Mouse (Mus musculus) testis, adult 2 months (tissue): ENCODE measurements at regions not wholly inside any gene's neighbourhood (a gene's known extent, or its start where the extent isn't known, plus 50 kb on each side); places are given as distances from the start of the nearest gene placed in this dataset.

ENCODE experiments used
- CTCF ChIP-seq: fragments of 200-500 bp; IDR thresholded peaks from 2 replicates; pipeline ENCODE4 v1.5.1; 2012; ENCODE audit warnings: low read depth, mild to moderate bottlenecking, inconsistent platforms, low read length, moderate library complexity; ENCODE audit not compliant: control insufficient read depth, insufficient read depth, insufficient replicate concordance
- POLR2A ChIP-seq: fragments of 200-500 bp; IDR thresholded peaks from 2 replicates; pipeline ENCODE4 v1.6.1; 2012; ENCODE audit warnings: low read depth, mild to moderate bottlenecking, inconsistent platforms, low read length, moderate library complexity; ENCODE audit not compliant: control insufficient read depth

DNA sequence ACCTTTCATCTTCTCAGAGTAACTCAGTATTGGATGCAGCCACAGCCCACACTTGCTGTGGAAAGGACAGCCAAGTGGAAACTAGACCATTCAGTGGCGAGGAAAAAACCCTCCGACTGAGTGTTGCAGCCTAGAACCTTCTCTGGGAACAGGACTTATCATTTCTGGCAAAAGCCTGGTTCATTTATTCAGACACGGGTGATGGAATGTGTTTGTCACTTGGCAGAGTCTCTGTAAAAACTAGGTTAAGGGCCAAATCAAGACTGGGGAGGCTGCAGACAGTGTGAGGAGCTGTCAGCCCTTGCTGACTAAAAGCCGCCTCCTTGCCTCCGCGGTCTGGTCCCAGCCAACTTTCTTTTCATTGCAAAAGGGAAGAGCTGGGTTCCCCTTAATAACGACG lies 212.3 kb upstream of the Pgrmc2 start:
- TF ChIP-seq CTCF (no peak), POLR2A (no peak)
